Mouse (Mus musculus) hindbrain, embryonic 15.5 days (tissue): ENCODE results near the gene Terb1. TPM values are rescaled to one million over a fixed set of nuclear protein-coding genes. Genes with fewer than 3 reads are reported as not detected.

Experiments used
- ATAC-seq: fragments of 200-750 bp; cut with Nextera tagmentation; 2 replicates; pipeline ENCODE4 v1.8.0; 2017; ENCODE audit warnings: low read depth, moderate number of reproducible peaks, moderate TSS enrichment; ENCODE audit not compliant: low FRiP score
- H3K27ac ChIP-seq: fragments of 300-500 bp; sonication (generic); replicated peaks from 2 replicates; pipeline ENCODE4 v1.5.1; 2015; ENCODE audit warnings: mild to moderate bottlenecking, inconsistent platforms
- H3K27me3 ChIP-seq: fragments of 300-500 bp; sonication (generic); 2 replicates; pipeline ENCODE4 v1.6.1; 2015; ENCODE audit warnings: control low read depth, inconsistent platforms
- H3K36me3 ChIP-seq: fragments of 300-500 bp; sonication (generic); 2 replicates; pipeline ENCODE4 v1.6.1; 2015; ENCODE audit warnings: control low read depth, inconsistent platforms
- H3K4me1 ChIP-seq: fragments of 300-500 bp; sonication (generic); replicated peaks from 2 replicates; pipeline ENCODE4 v1.6.1; 2015; ENCODE audit warnings: control low read depth, inconsistent platforms
- H3K4me2 ChIP-seq: fragments of 300-500 bp; sonication (generic); 2 replicates; pipeline ENCODE4 v1.6.1; 2015; ENCODE audit warnings: moderate library complexity, mild to moderate bottlenecking, inconsistent platforms
- H3K4me3 ChIP-seq: fragments of 300-500 bp; sonication (generic); 2 replicates; pipeline ENCODE4 v1.5.1; 2015; ENCODE audit warnings: mild to moderate bottlenecking, inconsistent platforms
- H3K9ac ChIP-seq: fragments of 300-500 bp; sonication (generic); 2 replicates; pipeline ENCODE4 v1.6.1; 2015; ENCODE audit warnings: inconsistent platforms
- H3K9me3 ChIP-seq: fragments of 300-500 bp; sonication (generic); 2 replicates; pipeline ENCODE4 v1.6.1; 2016; ENCODE audit warnings: control low read depth, inconsistent platforms
- WGBS: fragments of 180-500 bp; shearing (Covaris S2); methylation state at CpG from one replicate; pipeline ENCODE4 v1.1.7; 2015; 5-methylcytosine and 5-hydroxymethylcytosine counted together
- polyA plus RNA-seq: library from polyadenylated mRNA; unstranded; fragments of >200 nt; fragmentation: Nextera tagmentation; extraction: Ambion mirVana; gene quantifications from 2 replicates; pipeline ENCODE4 v1.2.1, GENCODE M21; 2015

Gene Terb1
- polyA plus RNA-seq, 1 experiment from 2014 or later = 0.65 TPM

GRCm38 (mm10) chr8:104446016-104446415 lies 63.7 kb downstream of the Terb1 start:
- Histone ChIP-seq H3K36me3 (no peaks in the 10 kb centered on the region), H3K27ac (no peak overlapping the region), H3K9me3 (no peaks in the 10 kb centered on the region), H3K4me3 (no peak overlapping the region), H3K9ac (no peak overlapping the region), H3K27me3 (no peaks in the 10 kb centered on the region), H3K4me2 (no peak overlapping the region), H3K4me1 (peaks cover 9% of the 10 kb centered on the region)
- WGBS = 90% methylated on average over 3 of the region's 3 CpGs
- no peak for ATAC-seq

GRCm38 (mm10) chr8:104445248-104445647 lies 64.5 kb downstream of the Terb1 start:
- no peak overlapping the region for H3K9ac ChIP-seq
- WGBS = 68% methylated on average over 6 of the region's 6 CpGs
- H3K9me3 ChIP-seq = no peaks in the 10 kb centered on the region
- no peaks in the 10 kb centered on the region for H3K27me3 ChIP-seq
- ATAC-seq = no peak
- H3K27ac ChIP-seq = no peak overlapping the region
- peaks cover 4% of the 10 kb centered on the region; the same call in 1 of the 2 replicates for H3K36me3 ChIP-seq
- H3K4me2 ChIP-seq = no peak overlapping the region
- H3K4me3 ChIP-seq = no peak overlapping the region
- peaks cover 15% of the 10 kb centered on the region for H3K4me1 ChIP-seq

GRCm38 (mm10) chr8:104443125-104443679 lies 66.5 kb downstream of the Terb1 start:
- peaks cover 15% of the 10 kb centered on the region for H3K4me1 ChIP-seq
- peaks cover 20% of the 10 kb centered on the region for H3K36me3 ChIP-seq
- no peak overlapping the region for H3K9ac ChIP-seq
- no peaks in the 10 kb centered on the region for H3K27me3 ChIP-seq
- peak overlapping the region; percentile 92 for H3K4me3 ChIP-seq
- 63% methylated on average over 7 of the region's 7 CpGs for WGBS
- peak; percentile 57 for ATAC-seq
- no peaks in the 10 kb centered on the region for H3K9me3 ChIP-seq
- H3K4me2 ChIP-seq = peak overlapping the region; percentile 80
- H3K27ac ChIP-seq = peak overlapping the region; percentile 95; the same call in 1 of the 2 replicates

GRCm38 (mm10) chr8:104442299-104443124 lies 67.2 kb downstream of the Terb1 start, which contains the start of gene Dync1li2:
TSS of gene Dync1li2 (minus strand) at chr8:104443047.
- whole genome bisulfite sequencing = under 1% methylated on average over 67 of the region's 75 CpGs
- Histone ChIP-seq H3K27ac (peak within 1 kb of the TSS; percentile 95), H3K4me1 (peaks cover 15% of the 10 kb centered on the region), H3K9ac (peak within 1 kb of the TSS; percentile 97), H3K27me3 (no peaks in the 10 kb centered on the region), H3K4me3 (peak within 1 kb of the TSS; percentile 92), H3K36me3 (peaks cover 21% of the 10 kb centered on the region), H3K9me3 (no peaks in the 10 kb centered on the region), H3K4me2 (peak within 1 kb of the TSS; percentile 80)
- peak; percentile 90 for ATAC-seq

- H3K27ac ChIP-seq = peak overlapping the region; percentile 95; the same call in 1 of the 2 replicates
Observed at GRCm38 (mm10) chr8:104441613-104442012, 68.1 kb downstream of the Terb1 start.

GRCm38 (mm10) chr8:104439461-104439860 lies 70.2 kb downstream of the Terb1 start:
- Histone ChIP-seq H3K27me3 (no peaks in the 10 kb centered on the region), H3K9me3 (no peaks in the 10 kb centered on the region), H3K36me3 (peaks cover 44% of the 10 kb centered on the region), H3K4me1 (peaks cover 36% of the 10 kb centered on the region), H3K4me3 (no peak overlapping the region), H3K9ac (no peak overlapping the region), H3K27ac (no peak overlapping the region), H3K4me2 (no peak overlapping the region)
- ATAC-seq = no peak
- 98% methylated on average over 8 of the region's 8 CpGs for WGBS

More at GRCm38 (mm10) chr8:104441613-104442012, 68.1 kb downstream of the Terb1 start:
- 42% methylated on average over 7 of the region's 7 CpGs for whole genome bisulfite sequencing
- peak overlapping the region; percentile 92 for H3K4me3 ChIP-seq
- no peak for ATAC-seq
- peaks cover 15% of the 10 kb centered on the region for H3K4me1 ChIP-seq
- H3K4me2 ChIP-seq = peak overlapping the region; percentile 80
- H3K9me3 ChIP-seq = no peaks in the 10 kb centered on the region
- H3K9ac ChIP-seq = peak overlapping the region; percentile 97
- no peaks in the 10 kb centered on the region for H3K27me3 ChIP-seq
- peaks cover 30% of the 10 kb centered on the region for H3K36me3 ChIP-seq

- H3K4me1 ChIP-seq = peaks cover 38% of the 10 kb centered on the region
- no peaks in the 10 kb centered on the region for H3K27me3 ChIP-seq
- no peak overlapping the region for H3K4me3 ChIP-seq
- 90% methylated on average over 13 of the region's 13 CpGs for WGBS
- no peak overlapping the region for H3K27ac ChIP-seq
- H3K9ac ChIP-seq = no peak overlapping the region
- H3K4me2 ChIP-seq = no peak overlapping the region
- peaks cover 58% of the 10 kb centered on the region for H3K36me3 ChIP-seq
- no peak for ATAC-seq
- H3K9me3 ChIP-seq = no peaks in the 10 kb centered on the region
Observed at GRCm38 (mm10) chr8:104437494-104438135, 72.1 kb downstream of the Terb1 start.

GRCm38 (mm10) chr8:104436591-104436990 lies 73.1 kb downstream of the Terb1 start:
- H3K9ac ChIP-seq = no peak overlapping the region
- peaks cover 35% of the 10 kb centered on the region for H3K4me1 ChIP-seq
- H3K36me3 ChIP-seq = peaks cover 68% of the 10 kb centered on the region
- peak overlapping the region; percentile 71 for H3K27ac ChIP-seq
- ATAC-seq = no peak
- no peak overlapping the region for H3K4me2 ChIP-seq
- H3K9me3 ChIP-seq = no peaks in the 10 kb centered on the region
- H3K27me3 ChIP-seq = no peaks in the 10 kb centered on the region
- no peak overlapping the region for H3K4me3 ChIP-seq
- WGBS = 87% methylated on average over 4 of the region's 4 CpGs

GRCm38 (mm10) chr8:104436038-104436437 lies 73.7 kb downstream of the Terb1 start:
- Histone ChIP-seq H3K9ac (no peak overlapping the region), H3K36me3 (peaks cover 74% of the 10 kb centered on the region), H3K27me3 (no peaks in the 10 kb centered on the region), H3K4me1 (peaks cover 29% of the 10 kb centered on the region), H3K27ac (peak overlapping the region; percentile 71), H3K4me3 (no peak overlapping the region), H3K9me3 (no peaks in the 10 kb centered on the region), H3K4me2 (peak overlapping the region; percentile 21)
- 37% methylated on average over 12 of the region's 12 CpGs for WGBS
- ATAC-seq = peak; percentile 92

- Histone ChIP-seq H3K27ac (no peak overlapping the region), H3K4me3 (no peak overlapping the region), H3K27me3 (no peaks in the 10 kb centered on the region), H3K36me3 (peaks cover 79% of the 10 kb centered on the region), H3K4me1 (peaks cover 23% of the 10 kb centered on the region), H3K4me2 (no peak overlapping the region), H3K9me3 (no peaks in the 10 kb centered on the region), H3K9ac (no peak overlapping the region)
- 88% methylated on average over 18 of the region's 18 CpGs for WGBS
- ATAC-seq = no peak
Observed at GRCm38 (mm10) chr8:104434826-104435354, 74.8 kb downstream of the Terb1 start.

- Histone ChIP-seq H3K27ac (no peak overlapping the region), H3K4me2 (no peak overlapping the region), H3K36me3 (peaks cover 78% of the 10 kb centered on the region), H3K27me3 (no peaks in the 10 kb centered on the region), H3K4me1 (peaks cover 23% of the 10 kb centered on the region), H3K4me3 (no peak overlapping the region), H3K9ac (no peak overlapping the region), H3K9me3 (no peaks in the 10 kb centered on the region)
- ATAC-seq = 0 out of 2 replicates have a peak, but pooled peaks have one; percentile 14
- WGBS = 84% methylated on average over 4 of the region's 4 CpGs
Observed at GRCm38 (mm10) chr8:104434275-104434674, 75.4 kb downstream of the Terb1 start.
